Mouse (Mus musculus) liver, embryonic 18 days (tissue): Measurements from ENCODE around the gene Ear6. TPM values are rescaled to one million over a fixed set of nuclear protein-coding genes. Genes with fewer than 3 reads are reported as not detected.

ENCODE experiments used
- polyA plus RNA-seq: library from polyadenylated mRNA; depleted of rRNA; stranded (reverse); fragments of >200 nt; gene quantifications from 2 replicates; pipeline ENCODE4 v1.2.3, GENCODE M21; 2012; rRNA removed

The Ear6 gene
- 39.5 and 62.9 TPM in 2 replicates for polyA plus RNA-seq

GRCm38 (mm10) chr14:51853399-51853798 is at the start of gene Ear6:
Ear6 (plus strand) TSS chr14:51853699.

GRCm38 (mm10) chr14:51884598-51885331 is 31.3 kb downstream of the Ear6 start, which contains the start of gene Mettl17:
Mettl17 (plus strand) TSS chr14:51884842.

GRCm38 (mm10) chr14:51892191-51892939 is 38.9 kb downstream of the Ear6 start, which contains the start of gene Slc39a2:
Slc39a2 (plus strand) TSS chr14:51892889.

Other genes with a start within 250 kb of the Ear6 start
- gene Gm17078, start 242.4 kb upstream of the Ear6 start, polyA plus RNA-seq: not detected in 2 replicates
- gene Gm4181, start 218.0 kb upstream of the Ear6 start, polyA plus RNA-seq: not detected in 2 replicates
- gene Gm17079, start 158.2 kb upstream of the Ear6 start, polyA plus RNA-seq: not detected in 2 replicates
- not detected in 2 replicates for gene Gm5800, start 136.5 kb upstream of the Ear6 start, polyA plus RNA-seq
- gene Ang4, start 80.1 kb upstream of the Ear6 start, polyA plus RNA-seq: not detected in 2 replicates
- not detected in 2 replicates for gene AY358078, start 53.7 kb upstream of the Ear6 start, polyA plus RNA-seq
- gene Mettl17, start 31.1 kb downstream of the Ear6 start, polyA plus RNA-seq: 13.0 and 15.1 TPM in 2 replicates
- gene Slc39a2, start 39.2 kb downstream of the Ear6 start, polyA plus RNA-seq: 0.19 and 0.20 TPM in 2 replicates
- gene Ndrg2, start 60.5 kb downstream of the Ear6 start, polyA plus RNA-seq: 211 and 230 TPM in 2 replicates
- gene Tppp2, start 64.7 kb downstream of the Ear6 start, polyA plus RNA-seq: not detected in 2 replicates
- not detected in 2 replicates for gene Rnase13, start 69.1 kb downstream of the Ear6 start, polyA plus RNA-seq
- gene Arhgef40, start 131.0 kb downstream of the Ear6 start, polyA plus RNA-seq: 8.0 and 9.8 TPM in 2 replicates
- gene Tmem253, start 162.0 kb downstream of the Ear6 start, polyA plus RNA-seq: 0.07 and 0.16 TPM in 2 replicates
- 16.5 and 18.1 TPM in 2 replicates for gene Zfp219, start 167.0 kb downstream of the Ear6 start, polyA plus RNA-seq
- 0.05 TPM in 2 replicates for gene Olfr221, start 188.8 kb downstream of the Ear6 start, polyA plus RNA-seq